Mouse (Mus musculus): ENCODE data around the gene Vmn1r120. TPM values are rescaled to one million over a fixed set of nuclear protein-coding genes. Genes with fewer than 3 reads are reported as not detected.
"Not testable (repeated sequence)": the region's sequence is repeated elsewhere in the genome, so short reads cannot be mapped to it uniquely, and the experiment has no call there.

Gene Vmn1r120
- not detected for total RNA-seq (2018; cell fraction: chromatin; rRNA removed)
- not detected for total RNA-seq (2018; cell fraction: cytosol; rRNA removed)
- not detected for total RNA-seq (2018; cell fraction: nucleus; rRNA removed)
- polyA plus RNA-seq (2018): not detected in 3 replicates

GRCm38 (mm10) chr7:21053684-21054083 lies at the start of gene Vmn1r120:
Gene Vmn1r120 (minus strand): TSS chr7:21053784.
- not testable (repeated sequence) for H3K4me3 ChIP-seq (ENCODE audit: inconsistent target); H3K79me2 ChIP-seq (ENCODE audit: inconsistent target); H3K27ac ChIP-seq; H3K36me3 ChIP-seq (ENCODE audit: inconsistent target)
- no CpG with 5 or more reads among the region's 1 CpGs for WGBS (ENCODE audit: missing documents)

- not testable (repeated sequence) for H3K27ac ChIP-seq; H3K36me3 ChIP-seq (ENCODE audit: inconsistent target); H3K79me2 ChIP-seq (ENCODE audit: inconsistent target); H3K4me3 ChIP-seq (ENCODE audit: inconsistent target)
- no CpG with 5 or more reads among the region's 5 CpGs for WGBS (ENCODE audit: missing documents)
These were observed 44.8 kb upstream of the Vmn1r120 start, which contains the start of gene Vmn1r121 for GRCm38 (mm10) chr7:21098413-21098812. Gene Vmn1r121 (minus strand): TSS chr7:21098513.

- WGBS (ENCODE audit: missing documents): no CpG with 5 or more reads among the region's 2 CpGs
- H3K79me2 ChIP-seq (ENCODE audit: inconsistent target); H3K27ac ChIP-seq; H3K4me3 ChIP-seq (ENCODE audit: inconsistent target); H3K36me3 ChIP-seq (ENCODE audit: inconsistent target): not testable (repeated sequence)
These were observed 41.2 kb downstream of the Vmn1r120 start, which contains the start of gene Vmn1r119 for GRCm38 (mm10) chr7:21012355-21012754. Gene Vmn1r119 (minus strand): TSS chr7:21012455.

Other genes starting within 250 kb of the Vmn1r120 start
- not detected in 3 replicates for gene Vmn1r114, start 241.6 kb downstream of the Vmn1r120 start, polyA plus RNA-seq (2018)
- gene Vmn1r115, start 208.8 kb downstream of the Vmn1r120 start, polyA plus RNA-seq (2018): not detected in 3 replicates
- gene Vmn1r116, start 181.5 kb downstream of the Vmn1r120 start, polyA plus RNA-seq (2018): not detected in 3 replicates
- not detected in 3 replicates for gene Vmn1r117, start 169.7 kb downstream of the Vmn1r120 start, polyA plus RNA-seq (2018)
- not detected in 3 replicates for gene Vmn1r118, start 141.4 kb downstream of the Vmn1r120 start, polyA plus RNA-seq (2018)
- not detected in 3 replicates for gene Vmn1r119, start 41.3 kb downstream of the Vmn1r120 start, polyA plus RNA-seq (2018)
- gene Vmn1r121, start 44.7 kb upstream of the Vmn1r120 start, polyA plus RNA-seq (2018): not detected in 3 replicates
- gene Vmn1r122, start 80.3 kb upstream of the Vmn1r120 start, polyA plus RNA-seq (2018): not detected in 3 replicates
- not detected in 3 replicates for gene Vmn1r123, start 108.4 kb upstream of the Vmn1r120 start, polyA plus RNA-seq (2018)
- not detected in 3 replicates for gene Gm5157, start 136.6 kb upstream of the Vmn1r120 start, polyA plus RNA-seq (2018)
- not detected in 3 replicates for gene Vmn1r124, start 206.8 kb upstream of the Vmn1r120 start, polyA plus RNA-seq (2018)
- gene Vmn1r125, start 218.4 kb upstream of the Vmn1r120 start, polyA plus RNA-seq (2018): not detected in 3 replicates
- gene Vmn1r126, start 247.7 kb upstream of the Vmn1r120 start, polyA plus RNA-seq (2018): not detected in 3 replicates